Mouse (Mus musculus): ENCODE results near the gene Cd101.

Cd101 gene

DNA sequence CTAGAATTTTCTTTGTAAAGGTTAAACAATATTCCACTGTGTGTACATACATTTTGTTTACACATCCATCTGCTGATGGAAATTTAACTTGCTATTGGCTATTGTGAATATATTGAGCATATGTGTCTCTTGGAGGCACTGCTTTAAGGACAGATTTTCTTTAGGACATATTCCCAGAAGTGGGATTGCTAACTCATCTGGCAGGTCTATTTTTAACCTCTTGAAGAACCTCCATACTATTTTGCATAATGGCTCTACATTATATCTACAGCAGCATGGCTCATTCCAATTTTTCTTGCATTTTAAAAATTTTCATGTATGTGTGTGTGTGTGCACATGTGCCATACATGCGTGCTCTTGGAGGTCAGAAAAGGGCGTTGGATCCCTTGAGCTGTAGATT lies 6.6 kb upstream of the Cd101 start:
- TF ChIP-seq NANOG (IDR thresholded peaks at IDR 0.05; ENCODE audit: borderline replicate concordance, low read length) (no peak), CTCF (conservative IDR thresholded peaks at IDR 0.05; ENCODE audit: low read length) (no peak), POU5F1 (IDR thresholded peaks at IDR 0.05; ENCODE audit: borderline replicate concordance, low read length) (no peak)
- Histone ChIP-seq H3K36me3 (ENCODE audit: insufficient read depth, low read length) (peaks cover 15% of the 10 kb centered on the region), H3K4me1 (replicated peaks; ENCODE audit: low read depth, low read length) (peaks cover 51% of the 10 kb centered on the region), H3K9me3 (ENCODE audit: low read length) (no peaks in the 10 kb centered on the region), H3K27me3 (ENCODE audit: insufficient read depth, low read length) (no peaks in the 10 kb centered on the region), H3K4me3 (replicated peaks; ENCODE audit: low read length) (no peak overlapping the region)

DNA sequence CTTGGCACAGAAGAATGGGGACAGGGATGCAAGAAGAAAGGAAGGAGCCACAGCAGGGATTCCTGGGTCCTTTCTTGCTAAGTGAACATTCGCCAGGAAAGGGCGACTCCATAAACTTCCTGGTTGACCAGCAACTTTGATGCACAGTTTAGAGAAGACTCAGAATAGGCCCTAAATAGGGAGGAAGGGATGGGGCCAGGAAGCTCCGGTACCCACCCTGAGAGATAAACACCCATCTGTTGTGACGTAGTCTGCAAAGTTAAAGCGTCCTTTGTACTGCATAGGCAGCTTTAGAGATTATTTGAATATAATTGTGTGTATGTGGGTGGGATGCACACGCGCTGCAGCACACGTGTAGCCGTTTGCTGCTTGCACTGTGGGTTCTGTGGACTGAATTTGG lies 5.2 kb upstream of the Cd101 start:
- H3K27me3 ChIP-seq (ENCODE audit: insufficient read depth, low read length), result no peaks in the 10 kb centered on the region
- H3K9me3 ChIP-seq (ENCODE audit: low read length), result no peaks in the 10 kb centered on the region
- H3K36me3 ChIP-seq (ENCODE audit: insufficient read depth, low read length), result no peaks in the 10 kb centered on the region
- H3K4me1 ChIP-seq (replicated peaks; ENCODE audit: low read depth, low read length), result peaks cover 45% of the 10 kb centered on the region
- TF ChIP-seq NANOG (IDR thresholded peaks at IDR 0.05; ENCODE audit: borderline replicate concordance, low read length) (no peak), CTCF (conservative IDR thresholded peaks at IDR 0.05; ENCODE audit: low read length) (no peak)
- no peak overlapping the region for H3K4me3 ChIP-seq (replicated peaks; ENCODE audit: low read length)

GRCm38 (mm10) chr3:101033644-101034043 lies 4.3 kb upstream of the Cd101 start:
- TF ChIP-seq NANOG (IDR thresholded peaks at IDR 0.05; ENCODE audit: borderline replicate concordance, low read length) (no peak), CTCF (conservative IDR thresholded peaks at IDR 0.05; ENCODE audit: low read length) (no peak), POU5F1 (IDR thresholded peaks at IDR 0.05; ENCODE audit: borderline replicate concordance, low read length) (no peak)
- peaks cover 45% of the 10 kb centered on the region for H3K4me1 ChIP-seq (replicated peaks; ENCODE audit: low read depth, low read length)
- no peak overlapping the region for H3K4me3 ChIP-seq (replicated peaks; ENCODE audit: low read length)
- no peaks in the 10 kb centered on the region for H3K9me3 ChIP-seq (ENCODE audit: low read length)
- H3K36me3 ChIP-seq (ENCODE audit: insufficient read depth, low read length), result no peaks in the 10 kb centered on the region
- no peaks in the 10 kb centered on the region for H3K27me3 ChIP-seq (ENCODE audit: insufficient read depth, low read length)

DNA sequence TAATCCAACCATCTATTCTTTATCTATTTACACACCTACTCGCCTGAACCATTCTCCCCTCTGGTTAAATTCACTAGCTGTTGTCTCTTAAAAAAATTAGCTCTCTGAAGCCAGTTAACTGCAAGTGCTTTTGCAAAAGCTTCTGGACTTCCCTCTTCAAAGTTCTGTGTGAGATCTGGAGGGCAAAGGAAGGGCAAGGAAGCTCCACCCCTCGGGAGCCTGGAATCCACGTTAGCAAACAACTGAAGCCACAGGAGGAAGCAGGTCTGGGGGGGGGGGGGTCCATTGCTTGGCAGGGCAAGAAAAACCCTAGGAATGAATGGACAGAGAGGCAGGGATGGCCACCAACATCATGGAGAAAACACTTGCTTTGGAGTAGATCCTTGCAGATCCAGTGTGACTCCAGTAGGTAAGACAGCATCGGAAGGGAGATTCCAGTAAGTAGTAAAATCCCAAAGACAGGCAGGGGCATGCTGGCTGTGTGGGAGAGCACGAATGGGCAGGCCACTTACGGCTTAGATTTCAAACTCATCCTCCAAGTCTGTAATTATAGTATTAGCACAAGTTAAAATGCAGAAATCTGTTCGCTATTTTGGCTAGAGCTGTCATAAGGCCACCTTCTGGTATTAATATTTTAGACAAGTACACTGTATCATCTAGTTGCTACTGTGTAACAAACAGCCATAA lies 2.2 kb upstream of the Cd101 start:
- Histone ChIP-seq H3K36me3 (ENCODE audit: insufficient read depth, low read length) (no peaks in the 10 kb centered on the region), H3K27me3 (ENCODE audit: insufficient read depth, low read length) (no peaks in the 10 kb centered on the region), H3K4me3 (replicated peaks; ENCODE audit: low read length) (peak overlapping the region; percentile 10; the same call in 1 of the 2 replicates), H3K9me3 (ENCODE audit: low read length) (no peaks in the 10 kb centered on the region), H3K4me1 (replicated peaks; ENCODE audit: low read depth, low read length) (peaks cover 39% of the 10 kb centered on the region)
- TF ChIP-seq NANOG (IDR thresholded peaks at IDR 0.05; ENCODE audit: borderline replicate concordance, low read length) (no peak), CTCF (conservative IDR thresholded peaks at IDR 0.05; ENCODE audit: low read length) (no peak), POU5F1 (IDR thresholded peaks at IDR 0.05; ENCODE audit: borderline replicate concordance, low read length) (no peak)

GRCm38 (mm10) chr3:101030630-101031029 lies 1.3 kb upstream of the Cd101 start:
- TF ChIP-seq NANOG (IDR thresholded peaks at IDR 0.05; ENCODE audit: borderline replicate concordance, low read length) (no peak), CTCF (conservative IDR thresholded peaks at IDR 0.05; ENCODE audit: low read length) (no peak), POU5F1 (IDR thresholded peaks at IDR 0.05; ENCODE audit: borderline replicate concordance, low read length) (no peak)
- no peaks in the 10 kb centered on the region for H3K9me3 ChIP-seq (ENCODE audit: low read length)
- no peak overlapping the region for H3K4me3 ChIP-seq (replicated peaks; ENCODE audit: low read length)
- no peaks in the 10 kb centered on the region for H3K27me3 ChIP-seq (ENCODE audit: insufficient read depth, low read length)
- H3K4me1 ChIP-seq (replicated peaks; ENCODE audit: low read depth, low read length), result peaks cover 39% of the 10 kb centered on the region
- H3K36me3 ChIP-seq (ENCODE audit: insufficient read depth, low read length), result no peaks in the 10 kb centered on the region

DNA sequence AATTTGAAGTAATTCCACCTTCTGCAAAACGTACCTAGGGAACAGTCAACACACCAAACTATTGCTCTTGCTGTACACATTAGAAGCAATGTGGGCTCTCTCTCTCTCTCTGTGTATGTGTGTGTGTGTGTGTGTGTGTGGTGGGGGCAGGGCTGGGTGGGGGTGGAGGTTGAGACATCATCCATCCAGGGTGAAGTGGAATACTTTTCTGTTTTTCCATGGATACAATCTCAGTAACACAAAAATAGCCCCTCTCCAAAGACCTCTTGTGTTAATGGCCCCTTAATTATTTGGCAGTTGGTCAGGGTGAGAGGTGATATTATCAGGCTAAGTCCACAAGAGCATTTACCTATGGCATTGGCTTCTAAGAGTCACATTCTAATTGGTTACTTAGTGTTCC lies 2.6 kb downstream of the Cd101 start:
- Histone ChIP-seq H3K36me3 (ENCODE audit: insufficient read depth, low read length) (no peaks in the 10 kb centered on the region), H3K9me3 (ENCODE audit: low read length) (no peaks in the 10 kb centered on the region), H3K4me3 (replicated peaks; ENCODE audit: low read length) (no peak overlapping the region), H3K4me1 (replicated peaks; ENCODE audit: low read depth, low read length) (peaks cover 11% of the 10 kb centered on the region), H3K27me3 (ENCODE audit: insufficient read depth, low read length) (0 out of 2 replicates have a peak, but pooled peaks cover 2% of the 10 kb centered on the region)
- TF ChIP-seq POU5F1 (IDR thresholded peaks at IDR 0.05; ENCODE audit: borderline replicate concordance, low read length) (no peak), NANOG (IDR thresholded peaks at IDR 0.05; ENCODE audit: borderline replicate concordance, low read length) (no peak), CTCF (conservative IDR thresholded peaks at IDR 0.05; ENCODE audit: low read length) (no peak)

DNA sequence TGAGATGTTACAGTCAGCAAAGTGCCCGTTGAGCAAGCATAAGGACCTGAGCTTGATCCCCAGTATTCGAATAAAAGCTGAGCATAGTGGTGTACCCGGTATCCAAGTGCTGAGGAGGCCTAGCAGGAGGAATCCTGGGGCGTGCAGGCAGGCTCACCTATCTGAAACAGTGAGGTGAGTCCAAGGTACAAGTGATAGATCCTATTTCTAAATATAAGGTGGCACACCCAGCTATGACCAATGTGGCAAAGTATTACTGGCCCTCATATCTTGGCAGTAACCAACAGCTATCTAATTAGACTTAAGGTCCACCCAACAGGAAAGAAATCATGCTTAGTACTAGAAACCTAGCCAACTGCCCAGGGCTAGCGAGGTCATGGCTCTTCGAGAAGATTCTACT lies 6.4 kb downstream of the Cd101 start:
- no peaks in the 10 kb centered on the region for H3K9me3 ChIP-seq (ENCODE audit: low read length)
- 0 out of 2 replicates have a peak, but pooled peaks cover 7% of the 10 kb centered on the region for H3K27me3 ChIP-seq (ENCODE audit: insufficient read depth, low read length)
- TF ChIP-seq POU5F1 (IDR thresholded peaks at IDR 0.05; ENCODE audit: borderline replicate concordance, low read length), result no peak
- no peak for TF ChIP-seq NANOG (IDR thresholded peaks at IDR 0.05; ENCODE audit: borderline replicate concordance, low read length)
- no peak for TF ChIP-seq CTCF (conservative IDR thresholded peaks at IDR 0.05; ENCODE audit: low read length)
- no peaks in the 10 kb centered on the region for H3K36me3 ChIP-seq (ENCODE audit: insufficient read depth, low read length)
- H3K4me1 ChIP-seq (replicated peaks; ENCODE audit: low read depth, low read length), result no peaks in the 10 kb centered on the region
- H3K4me3 ChIP-seq (replicated peaks; ENCODE audit: low read length), result no peak overlapping the region

DNA sequence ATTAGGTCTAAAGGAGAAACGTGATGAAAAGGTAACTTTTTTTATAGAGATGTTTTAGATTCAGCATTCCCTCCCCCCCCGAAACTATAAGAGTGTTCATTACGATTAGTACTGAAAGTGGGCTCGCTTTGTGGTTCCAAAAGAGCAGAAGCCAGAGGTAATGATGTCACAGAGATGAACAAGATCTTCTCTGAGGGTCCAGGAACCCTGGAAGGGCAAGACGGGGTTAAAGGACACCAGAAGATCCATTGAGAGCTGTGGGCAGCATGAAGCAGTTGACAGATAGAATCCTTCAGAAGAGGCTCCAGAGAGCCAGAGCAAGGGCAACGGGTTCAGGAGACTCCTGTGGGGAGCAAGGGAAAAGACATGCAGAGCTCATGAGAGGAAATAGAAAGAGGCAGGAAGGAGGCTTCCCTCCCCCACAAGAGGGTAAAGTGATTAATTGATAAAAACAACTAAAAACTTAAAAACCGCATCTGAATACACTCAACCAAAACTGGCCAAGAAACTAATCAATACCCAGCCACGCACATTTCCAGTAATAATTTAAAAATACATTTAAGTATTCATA lies 7.8 kb downstream of the Cd101 start:
- 0 out of 2 replicates have a peak, but pooled peaks cover 7% of the 10 kb centered on the region for H3K27me3 ChIP-seq (ENCODE audit: insufficient read depth, low read length)
- H3K4me1 ChIP-seq (replicated peaks; ENCODE audit: low read depth, low read length), result no peaks in the 10 kb centered on the region
- no peaks in the 10 kb centered on the region for H3K9me3 ChIP-seq (ENCODE audit: low read length)
- H3K36me3 ChIP-seq (ENCODE audit: insufficient read depth, low read length), result no peaks in the 10 kb centered on the region
- TF ChIP-seq POU5F1 (IDR thresholded peaks at IDR 0.05; ENCODE audit: borderline replicate concordance, low read length) (no peak), NANOG (IDR thresholded peaks at IDR 0.05; ENCODE audit: borderline replicate concordance, low read length) (no peak), CTCF (conservative IDR thresholded peaks at IDR 0.05; ENCODE audit: low read length) (no peak)
- H3K4me3 ChIP-seq (replicated peaks; ENCODE audit: low read length), result no peak overlapping the region

All from E14TG2a.4 (cell line).